Mouse (Mus musculus): ENCODE measurements around the gene Stk10.

DNA sequence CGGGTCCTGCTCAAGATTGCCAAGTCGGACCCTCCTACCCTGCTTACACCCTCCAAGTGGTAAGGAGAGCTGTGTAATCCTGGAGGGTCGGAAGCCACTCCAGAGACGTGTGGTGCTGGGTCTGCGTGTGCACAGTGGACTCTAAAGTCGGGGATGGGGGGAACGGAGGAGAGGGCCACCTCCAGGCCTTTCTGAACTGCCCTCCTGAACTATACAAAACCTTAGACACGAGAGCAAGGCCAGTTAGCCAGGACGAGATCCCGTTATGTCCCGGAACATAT, 55.7 kb downstream of the Stk10 start:
- no peak for TF ChIP-seq CTCF (IDR thresholded peaks at IDR 0.05; ENCODE audit: low read depth, low read length)
- no peak for TF ChIP-seq GATA2 (IDR thresholded peaks at IDR 0.05; ENCODE audit: borderline replicate concordance, low read depth, low read length)

Measured in G1E (cell line).